In genomic region chr6:137940374-137941218, GRCm38 (mm10) we compare ENCODE assay signal across 25 mouse cellular contexts.
A peak's percentile ranks its signal among the peaks of the same experiment; 100 is the strongest.
DNase-seq lines count a peak whose midpoint lies in the region; ATAC-seq lines count a peak whose summit lies in the region.
"Had no signal": no experiment of that assay in that cellular context is flagged by ENCODE, and none has a peak within 500 bp of the region (broad histone marks: within the 10 kb centered on the region; RNA-seq: fewer than 3 reads in every experiment).

No protein-coding gene starts in this region.

- no peaks in the 10 kb centered on the region for H3K9me3 ChIP-seq in heart, embryonic 12.5 days (replicated peaks)
- no peaks in the 10 kb centered on the region for H3K9me3 ChIP-seq in kidney, embryonic 16.5 days (ENCODE audit: low read length)
- H3K9me3 ChIP-seq in midbrain, embryonic 12.5 days: no peaks in the 10 kb centered on the region
- H3K9me3 ChIP-seq in midbrain, embryonic 16.5 days (replicated peaks; ENCODE audit: control insufficient read depth, low read length, poor library complexity, severe bottlenecking): no peaks in the 10 kb centered on the region
- H3K9me3 ChIP-seq: embryonic facial prominence, embryonic 13.5 days; forebrain, embryonic 12.5 days; hindbrain, embryonic 15.5 days; neural tube, embryonic 15.5 days had no signal

- DNase-seq in heart, postnatal 36 days: no peak
- no peak for DNase-seq in kidney, adult 8-10 months
- no peak for DNase-seq in testis, postnatal 10 days (ENCODE audit: low spot score)
- DNase-seq: adrenal gland, adult 8-10 months; cerebellum, adult 11-12 months; cerebellum, postnatal 10 days; gastrocnemius, postnatal 25 days; kidney, postnatal 36 days; layer of hippocampus, postnatal 36 days; lung, postnatal 4 days; right cerebral cortex, adult 18-20 months had no signal

- no peaks in the 10 kb centered on the region for H3K36me3 ChIP-seq in heart, embryonic 12.5 days
- no peaks in the 10 kb centered on the region for H3K36me3 ChIP-seq in kidney, embryonic 16.5 days (ENCODE audit: insufficient read depth, low read length)
- H3K36me3 ChIP-seq in midbrain, embryonic 12.5 days: no peaks in the 10 kb centered on the region
- H3K36me3 ChIP-seq in midbrain, embryonic 16.5 days (ENCODE audit: control insufficient read depth, insufficient read depth, low read length): no peaks in the 10 kb centered on the region
- H3K36me3 ChIP-seq: embryonic facial prominence, embryonic 13.5 days; forebrain, embryonic 12.5 days; G1E; hindbrain, embryonic 15.5 days; neural tube, embryonic 15.5 days had no signal

- no peak overlapping the region for H3K9ac ChIP-seq in heart, embryonic 12.5 days
- no peak overlapping the region for H3K9ac ChIP-seq in kidney, embryonic 16.5 days (replicated peaks; ENCODE audit: low read length)
- H3K9ac ChIP-seq in midbrain, embryonic 12.5 days (replicated peaks): no peak overlapping the region
- no peak overlapping the region for H3K9ac ChIP-seq in midbrain, embryonic 16.5 days (ENCODE audit: low read depth, low read length)
- H3K9ac ChIP-seq: embryonic facial prominence, embryonic 13.5 days; forebrain, embryonic 12.5 days; hindbrain, embryonic 15.5 days; neural tube, embryonic 15.5 days had no signal

- H3K4me2 ChIP-seq in heart, embryonic 12.5 days: no peak overlapping the region
- H3K4me2 ChIP-seq in kidney, embryonic 16.5 days (replicated peaks; ENCODE audit: low read depth, low read length): no peak overlapping the region
- no peak overlapping the region for H3K4me2 ChIP-seq in midbrain, embryonic 12.5 days (replicated peaks)
- H3K4me2 ChIP-seq in midbrain, embryonic 16.5 days (ENCODE audit: low read length): no peak overlapping the region
- H3K4me2 ChIP-seq: embryonic facial prominence, embryonic 13.5 days; forebrain, embryonic 12.5 days; heart, embryonic 11.5 days; hindbrain, embryonic 15.5 days; neural tube, embryonic 15.5 days had no signal

- no peak overlapping the region for H3K4me3 ChIP-seq in heart, embryonic 12.5 days
- H3K4me3 ChIP-seq in kidney, embryonic 16.5 days (ENCODE audit: low read length): no peak overlapping the region
- H3K4me3 ChIP-seq in midbrain, embryonic 12.5 days: no peak overlapping the region
- no peak overlapping the region for H3K4me3 ChIP-seq in midbrain, embryonic 16.5 days (ENCODE audit: low read depth, low read length)
- H3K4me3 ChIP-seq: embryonic facial prominence, embryonic 13.5 days; erythroblast, embryonic 14.5 days; forebrain, embryonic 12.5 days; hindbrain, embryonic 15.5 days; neural tube, embryonic 15.5 days had no signal

- intact Hi-C loops in heart, postnatal 36 days (cut with DNase I): no loop called here

- H3K27ac ChIP-seq in heart, embryonic 12.5 days (ENCODE audit: poor library complexity, severe bottlenecking): no peak overlapping the region
- no peak overlapping the region for H3K27ac ChIP-seq in kidney, embryonic 16.5 days (ENCODE audit: low read length)
- no peak overlapping the region for H3K27ac ChIP-seq in midbrain, embryonic 12.5 days (replicated peaks)
- no peak overlapping the region for H3K27ac ChIP-seq in midbrain, embryonic 16.5 days (ENCODE audit: low read length)
- H3K27ac ChIP-seq: embryonic facial prominence, embryonic 13.5 days; forebrain, embryonic 12.5 days; hindbrain, embryonic 15.5 days; neural tube, embryonic 15.5 days had no signal

- peaks cover 14% of the 10 kb centered on the region for H3K4me1 ChIP-seq in heart, embryonic 12.5 days (replicated peaks)
- peaks cover 7% of the 10 kb centered on the region; the same call in 1 of the 2 replicates for H3K4me1 ChIP-seq in kidney, embryonic 16.5 days (ENCODE audit: insufficient read depth, low read length)
- no peaks in the 10 kb centered on the region for H3K4me1 ChIP-seq in midbrain, embryonic 12.5 days
- H3K4me1 ChIP-seq in midbrain, embryonic 16.5 days (ENCODE audit: control insufficient read depth, insufficient read depth, low read length): no peaks in the 10 kb centered on the region
- H3K4me1 ChIP-seq: embryonic facial prominence, embryonic 13.5 days; forebrain, embryonic 12.5 days; hindbrain, embryonic 15.5 days had no signal

- H3K27me3 ChIP-seq in heart, embryonic 12.5 days (replicated peaks): no peaks in the 10 kb centered on the region
- no peaks in the 10 kb centered on the region for H3K27me3 ChIP-seq in kidney, embryonic 16.5 days (ENCODE audit: insufficient read depth, low read length)
- no peaks in the 10 kb centered on the region for H3K27me3 ChIP-seq in midbrain, embryonic 12.5 days
- no peaks in the 10 kb centered on the region for H3K27me3 ChIP-seq in midbrain, embryonic 16.5 days (ENCODE audit: control insufficient read depth, insufficient read depth, low read depth, low read length)
- H3K27me3 ChIP-seq: embryonic facial prominence, embryonic 13.5 days; forebrain, embryonic 12.5 days; hindbrain, embryonic 15.5 days; neural tube, embryonic 15.5 days had no signal

- WGBS in heart, embryonic 12.5 days: 28% methylated on average over 12 of the region's 12 CpGs
- WGBS in kidney, embryonic 16.5 days: 38% methylated on average over 12 of the region's 12 CpGs
- WGBS in midbrain, embryonic 12.5 days: 71% methylated on average over 12 of the region's 12 CpGs
- WGBS in midbrain, embryonic 16.5 days: 63% methylated on average over 12 of the region's 12 CpGs

- ATAC-seq in heart, embryonic 12.5 days (ENCODE audit: insufficient number of reproducible peaks, low FRiP score): peak; percentile 64; the same call in 1 of the 2 replicates
- peak; percentile 66 for ATAC-seq in kidney, embryonic 16.5 days (ENCODE audit: low FRiP score, low TSS enrichment)
- 0 out of 2 replicates have a peak, but pooled peaks have one; percentile 16 for ATAC-seq in midbrain, embryonic 12.5 days (ENCODE audit: low FRiP score, low read depth)
- ATAC-seq in midbrain, embryonic 16.5 days: no peak
- ATAC-seq: activated CD4-positive, CD25-positive, alpha-beta regulatory T cell, adult 4 months; CD4-positive, CD25-positive, alpha-beta regulatory T cell, adult 4 months; Patski had no signal
